Mouse (Mus musculus): ENCODE data around the gene Itga2b. TPM values are rescaled to one million over a fixed set of nuclear protein-coding genes. Genes with fewer than 3 reads are reported as not detected.

Gene Itga2b
- polyA plus RNA-seq, 1 experiment from 2014 or later, result 6.6 TPM

Small RNA genes lying within 50 kb of the gene (microRNA-seq; reads per million reads assigned to microRNA genes)
- not detected for gene Mir6930 (ENCODE audit: borderline number of aligned reads)

Other genes starting within 250 kb of the Itga2b start
- 44.0 and 47.2 TPM in 2 replicates for gene Hdac5, start 240.0 kb downstream of the Itga2b start, polyA plus RNA-seq (2014; fragmentation: Nextera tagmentation; extraction: Ambion mirVana)
- 11.7 and 12.6 TPM in 2 replicates for gene BC030867, start 221.2 kb downstream of the Itga2b start, polyA plus RNA-seq (2014; fragmentation: Nextera tagmentation; extraction: Ambion mirVana)
- gene Asb16, start 201.4 kb downstream of the Itga2b start, polyA plus RNA-seq (2014; fragmentation: Nextera tagmentation; extraction: Ambion mirVana), result 0.25 and 0.33 TPM in 2 replicates
- 49.8 and 55.9 TPM in 2 replicates for gene Tmub2, start 185.2 kb downstream of the Itga2b start, polyA plus RNA-seq (2014; fragmentation: Nextera tagmentation; extraction: Ambion mirVana)
- gene Atxn7l3, start 173.5 kb downstream of the Itga2b start, polyA plus RNA-seq (2014; fragmentation: Nextera tagmentation; extraction: Ambion mirVana), result 19.5 and 20.8 TPM in 2 replicates
- gene Ubtf, start 150.4 kb downstream of the Itga2b start, polyA plus RNA-seq (2014; fragmentation: Nextera tagmentation; extraction: Ambion mirVana), result 73.3 and 83.9 TPM in 2 replicates
- 6.0 and 6.8 TPM in 2 replicates for gene Slc4a1, start 103.9 kb downstream of the Itga2b start, polyA plus RNA-seq (2014; fragmentation: Nextera tagmentation; extraction: Ambion mirVana)
- gene Rundc3a, start 76.7 kb downstream of the Itga2b start, polyA plus RNA-seq (2014; fragmentation: Nextera tagmentation; extraction: Ambion mirVana), result 7.1 and 7.8 TPM in 2 replicates
- 190 and 194 TPM in 2 replicates for gene Slc25a39, start 62.2 kb downstream of the Itga2b start, polyA plus RNA-seq (2014; fragmentation: Nextera tagmentation; extraction: Ambion mirVana)
- gene Grn, start 39.8 kb downstream of the Itga2b start, polyA plus RNA-seq (2014; fragmentation: Nextera tagmentation; extraction: Ambion mirVana), result 121 and 129 TPM in 2 replicates
- 6.8 and 10.7 TPM in 2 replicates for gene Fam171a2, start 22.4 kb downstream of the Itga2b start, polyA plus RNA-seq (2014; fragmentation: Nextera tagmentation; extraction: Ambion mirVana)
- 36.1 and 41.2 TPM in 2 replicates for gene Gpatch8, start 86.3 kb upstream of the Itga2b start, polyA plus RNA-seq (2014; fragmentation: Nextera tagmentation; extraction: Ambion mirVana)
- gene Gm11627, start 109.3 kb upstream of the Itga2b start, polyA plus RNA-seq (2014; fragmentation: Nextera tagmentation; extraction: Ambion mirVana), result 9.5 and 15.7 TPM in 2 replicates
- gene Fzd2, start 134.3 kb upstream of the Itga2b start, polyA plus RNA-seq (2014; fragmentation: Nextera tagmentation; extraction: Ambion mirVana), result 41.7 and 48.9 TPM in 2 replicates
- 0.95 and 1.3 TPM in 2 replicates for gene Meioc, start 193.6 kb upstream of the Itga2b start, polyA plus RNA-seq (2014; fragmentation: Nextera tagmentation; extraction: Ambion mirVana)
- gene Ccdc43, start 227.7 kb upstream of the Itga2b start, polyA plus RNA-seq (2014; fragmentation: Nextera tagmentation; extraction: Ambion mirVana), result 41.1 and 47.9 TPM in 2 replicates